Mouse (Mus musculus): Measurements from ENCODE around the gene Nlk. TPM values are rescaled to one million over a fixed set of nuclear protein-coding genes. Genes with fewer than 3 reads are reported as not detected.

Nlk gene
- total RNA-seq, 2 experiments from 2014 or later = 38.3 to 41.4 TPM

Other genes starting within 250 kb of the Nlk start
- gene Slc46a1, start 231.7 kb downstream of the Nlk start, total RNA-seq (2021) = 1 to 10 TPM; 9.6 to 9.8 TPM
- gene Sarm1, start 199.6 kb downstream of the Nlk start, total RNA-seq (2021) = 10 to 100 TPM; 51.0 to 53.2 TPM
- 10 to 100 TPM; 65.7 to 71.5 TPM for gene Vtn, start 198.3 kb downstream of the Nlk start, total RNA-seq (2021)
- gene Sebox, start 193.9 kb downstream of the Nlk start, total RNA-seq (2021) = 1 to 10 TPM; 3.9 to 4.5 TPM
- 10 to 100 TPM; 36.0 to 40.7 TPM for gene Tmem199, start 185.2 kb downstream of the Nlk start, total RNA-seq (2021)
- 100 to 1,000 TPM; 118 to 120 TPM for gene Poldip2, start 185.2 kb downstream of the Nlk start, total RNA-seq (2021)
- gene Tnfaip1, start 161.0 kb downstream of the Nlk start, total RNA-seq (2021) = 10 to 100 TPM; 38.1 to 40.9 TPM
- gene Ift20, start 161.0 kb downstream of the Nlk start, total RNA-seq (2021) = 10 to 100 TPM; 73.7 to 79.8 TPM
- 10 to 100 TPM; 13.3 to 19.0 TPM for gene Tmem97, start 146.6 kb downstream of the Nlk start, total RNA-seq (2021)
- gene Ccnq, start 54.4 kb upstream of the Nlk start, total RNA-seq (2021) = 10 to 100 TPM; 17.4 to 18.4 TPM
- gene Lyrm9, start 129.2 kb upstream of the Nlk start, total RNA-seq (2021) = 10 to 100 TPM; 19.4 to 22.0 TPM
- 1 to 10 TPM; 1.4 to 2.0 TPM for gene Nos2, start 223.4 kb upstream of the Nlk start, total RNA-seq (2021)